Mouse (Mus musculus): ENCODE results near the gene Evc.

DNA sequence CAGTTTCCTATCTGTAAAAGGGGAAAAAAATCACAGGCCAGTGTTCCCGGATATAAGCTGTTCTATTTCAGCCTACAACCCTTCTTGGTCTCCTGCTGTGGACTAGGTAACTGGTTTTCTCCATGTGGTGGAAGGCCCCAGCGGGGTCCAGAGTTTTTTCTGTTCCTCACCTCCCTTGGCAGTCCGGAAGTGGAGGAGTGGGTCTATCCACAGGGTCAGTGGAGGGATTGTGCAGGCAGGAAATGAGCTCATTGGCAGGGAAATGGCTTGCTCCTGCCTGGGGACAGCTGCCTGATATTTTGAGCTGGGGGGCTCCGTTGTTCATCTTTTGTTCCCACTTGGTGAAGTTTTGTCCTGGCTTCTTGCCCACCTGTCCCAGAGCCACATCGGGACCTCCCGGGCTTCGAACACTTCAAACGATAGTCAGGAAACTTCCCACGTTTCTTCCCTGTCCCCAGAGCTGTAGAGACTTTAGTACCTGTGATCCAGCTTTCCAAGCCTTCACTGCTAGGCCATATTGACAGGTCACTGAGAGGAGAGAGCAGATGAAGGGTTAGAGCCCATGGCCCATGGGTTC lies 91.9 kb downstream of the Evc start:
- TF ChIP-seq POLR2A (IDR thresholded peaks at IDR 0.05; ENCODE audit: low read depth, low read length) (no peak), CTCF (conservative IDR thresholded peaks at IDR 0.05; ENCODE audit: insufficient read depth, insufficient read length, low read depth, low read length) (no peak)
